Comparison of ENCODE assay signal across 8 mouse cellular contexts in the genomic region with DNA sequence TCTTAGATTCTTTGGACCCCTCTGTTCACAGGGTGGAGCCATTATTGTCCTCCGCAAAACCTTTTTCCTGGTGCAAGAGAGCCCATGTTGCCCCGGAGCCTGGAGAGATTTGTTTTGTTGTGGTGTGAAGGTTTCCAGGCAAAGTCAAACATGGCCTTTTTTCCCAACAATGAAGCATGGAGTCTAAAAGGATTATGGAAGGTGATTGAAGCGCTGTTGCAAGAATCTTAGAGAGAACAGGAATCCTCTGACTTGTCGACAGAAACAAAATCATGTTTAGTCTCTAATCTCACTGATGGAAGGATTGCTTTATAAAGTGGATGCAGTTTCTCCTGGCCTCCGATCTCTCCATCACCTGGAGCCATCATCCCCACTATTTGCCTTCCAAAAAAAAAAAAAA. TPM values are rescaled to one million over a fixed set of nuclear protein-coding genes. Genes with fewer than 3 reads are reported as not detected.
DNase-seq lines count a peak whose midpoint lies in the region; ATAC-seq lines count a peak whose summit lies in the region.

A gene (minus strand): TSS at position 101 of the 400 bp plus-strand sequence.

- H3K4me2 ChIP-seq in lung, embryonic 15.5 days = peak within 1 kb of the TSS; percentile 85
- H3K4me2 ChIP-seq in embryonic facial prominence, embryonic 15.5 days (replicated peaks) = peak within 1 kb of the TSS; percentile 77
- H3K4me2 ChIP-seq in heart, embryonic 16.5 days (ENCODE audit: low read depth, low read length) = peak within 1 kb of the TSS; percentile 86
- H3K4me2 ChIP-seq in neural tube, embryonic 13.5 days = peak within 1 kb of the TSS; percentile 89

- 62% methylated on average over 5 of the region's 5 CpGs for WGBS in lung, embryonic 15.5 days
- 70% methylated on average over 5 of the region's 5 CpGs for WGBS in embryonic facial prominence, embryonic 15.5 days
- WGBS in heart, embryonic 16.5 days = 72% methylated on average over 5 of the region's 5 CpGs
- 80% methylated on average over 5 of the region's 5 CpGs for WGBS in neural tube, embryonic 13.5 days

- no peak within 1 kb of the TSS for H3K27ac ChIP-seq in lung, embryonic 15.5 days
- no peak within 1 kb of the TSS for H3K27ac ChIP-seq in embryonic facial prominence, embryonic 15.5 days (replicated peaks)
- no peak within 1 kb of the TSS for H3K27ac ChIP-seq in heart, embryonic 16.5 days (ENCODE audit: low read length)
- H3K27ac ChIP-seq in neural tube, embryonic 13.5 days (replicated peaks) = peak within 1 kb of the TSS; percentile 76

- H3K9ac ChIP-seq in lung, embryonic 15.5 days = peak within 1 kb of the TSS; percentile 8; the same call in 1 of the 2 replicates
- H3K9ac ChIP-seq in embryonic facial prominence, embryonic 15.5 days = peak within 1 kb of the TSS; percentile 4; the same call in 1 of the 2 replicates
- H3K9ac ChIP-seq in heart, embryonic 16.5 days (ENCODE audit: low read length) = peak within 1 kb of the TSS; percentile 65
- peak within 1 kb of the TSS; percentile 80 for H3K9ac ChIP-seq in neural tube, embryonic 13.5 days

- H3K27me3 ChIP-seq in lung, embryonic 15.5 days = no peaks in the 10 kb centered on the region; the same call in 1 of the 2 replicates
- H3K27me3 ChIP-seq in embryonic facial prominence, embryonic 15.5 days = no peaks in the 10 kb centered on the region; the same call in 1 of the 2 replicates
- H3K27me3 ChIP-seq in heart, embryonic 16.5 days (ENCODE audit: control insufficient read depth, insufficient read depth, low read length) = no peaks in the 10 kb centered on the region; the same call in none of the 2 replicates
- H3K27me3 ChIP-seq in neural tube, embryonic 13.5 days = no peaks in the 10 kb centered on the region

- 0 out of 2 replicates have a peak, but pooled peaks cover 3% of the 10 kb centered on the region for H3K4me1 ChIP-seq in lung, embryonic 15.5 days
- peaks cover 11% of the 10 kb centered on the region; the same call in 1 of the 2 replicates for H3K4me1 ChIP-seq in embryonic facial prominence, embryonic 15.5 days
- peaks cover 6% of the 10 kb centered on the region; the same call in 1 of the 2 replicates for H3K4me1 ChIP-seq in heart, embryonic 16.5 days (ENCODE audit: control insufficient read depth, insufficient read depth, low read length)
- H3K4me1 ChIP-seq in neural tube, embryonic 13.5 days (replicated peaks) = peaks cover 14% of the 10 kb centered on the region; the same call in 1 of the 2 replicates

- H3K9me3 ChIP-seq in lung, embryonic 15.5 days = no peaks in the 10 kb centered on the region
- no peaks in the 10 kb centered on the region for H3K9me3 ChIP-seq in embryonic facial prominence, embryonic 15.5 days (replicated peaks)
- H3K9me3 ChIP-seq in heart, embryonic 16.5 days (replicated peaks; ENCODE audit: control insufficient read depth, low read length) = no peaks in the 10 kb centered on the region
- no peaks in the 10 kb centered on the region for H3K9me3 ChIP-seq in neural tube, embryonic 13.5 days

- no peak for DNase-seq in lung, postnatal 36 days
- DNase-seq in left cerebral cortex, postnatal 4 days = no peak
- no peak for DNase-seq in ovary, postnatal 14 days (ENCODE audit: low spot score)
- DNase-seq in embryo, embryonic 11 days = no peak

- H3K4me3 ChIP-seq in lung, embryonic 15.5 days = peak within 1 kb of the TSS; percentile 41
- peak within 1 kb of the TSS; percentile 46 for H3K4me3 ChIP-seq in embryonic facial prominence, embryonic 15.5 days (replicated peaks)
- peak within 1 kb of the TSS; percentile 58 for H3K4me3 ChIP-seq in heart, embryonic 16.5 days (ENCODE audit: low read length)
- peak within 1 kb of the TSS; percentile 66 for H3K4me3 ChIP-seq in neural tube, embryonic 13.5 days

- ATAC-seq in lung, embryonic 15.5 days (ENCODE audit: borderline replicate concordance, extremely low read depth, low FRiP score, low TSS enrichment) = no peak
- no peak for ATAC-seq in embryonic facial prominence, embryonic 15.5 days (ENCODE audit: insufficient number of reproducible peaks, low FRiP score, low TSS enrichment, low read depth)
- ATAC-seq in heart, embryonic 16.5 days (replicated peaks; ENCODE audit: extremely low read depth, insufficient read depth, low FRiP score) = no peak
- ATAC-seq in neural tube, embryonic 13.5 days (ENCODE audit: low read depth) = no peak

- no peaks in the 10 kb centered on the region for H3K36me3 ChIP-seq in lung, embryonic 15.5 days
- no peaks in the 10 kb centered on the region for H3K36me3 ChIP-seq in embryonic facial prominence, embryonic 15.5 days
- no peaks in the 10 kb centered on the region for H3K36me3 ChIP-seq in heart, embryonic 16.5 days (ENCODE audit: control insufficient read depth, insufficient read depth)
- no peaks in the 10 kb centered on the region for H3K36me3 ChIP-seq in neural tube, embryonic 13.5 days

- intact Hi-C loops in left cerebral cortex, postnatal 4 days (cut with DNase I) = no loop called here

RNA-seq across cellular contexts. Expression of the gene that starts here (rescaled TPM):
- 4.8 and 4.9 TPM in 2 replicates for polyA plus RNA-seq in lung, embryonic 15.5 days (2015; fragmentation: Nextera tagmentation; extraction: Ambion mirVana)
- 8.0 and 10.2 TPM in 2 replicates for polyA plus RNA-seq in embryonic facial prominence, embryonic 15.5 days (2015; fragmentation: Nextera tagmentation; extraction: Ambion mirVana)
- polyA plus RNA-seq in heart, embryonic 16.5 days (2015; fragmentation: Nextera tagmentation; extraction: Ambion mirVana) = 25.7 and 26.6 TPM in 2 replicates
- 10 to 100 TPM; 57.9 to 58.8 TPM for total RNA-seq in left cerebral cortex, postnatal 4 days (2021)
- 7.5 and 8.1 TPM in 2 replicates for polyA plus RNA-seq in neural tube, embryonic 13.5 days (2015; fragmentation: Nextera tagmentation; extraction: Ambion mirVana)

Comparison
In these comparisons a context has a peak if more than half of its experiments do, and no peak if none do; other contexts are left out.
1. H3K9ac ChIP-seq: peak in every context shown above with its lines; median percentile 80 in neural tube, embryonic 13.5 days; 65 in heart, embryonic 16.5 days; 8 in lung, embryonic 15.5 days; 4 in embryonic facial prominence, embryonic 15.5 days.